Mouse (Mus musculus) cortical plate, adult 2 months (tissue): ENCODE measurements at regions not wholly inside any gene's neighbourhood (a gene's known extent, or its start where the extent isn't known, plus 50 kb on each side); places are given as distances from the start of the nearest gene placed in this dataset.

Experiments used
- CTCF ChIP-seq: fragments of 200-500 bp; IDR thresholded peaks from 2 replicates; pipeline ENCODE4 v1.5.1; 2011; ENCODE audit warnings: mild to moderate bottlenecking, control low read depth, low read length; ENCODE audit not compliant: insufficient read depth; ENCODE audit errors: extremely low read depth
- POLR2A ChIP-seq: fragments of 200-500 bp; IDR thresholded peaks from 2 replicates; pipeline ENCODE4 v1.6.1; 2011; ENCODE audit warnings: mild to moderate bottlenecking, low read length, control low read depth; ENCODE audit not compliant: insufficient read depth; ENCODE audit errors: extremely low read depth

- no peak for TF ChIP-seq CTCF
- TF ChIP-seq POLR2A, result no peak
These were observed 166.9 kb upstream of the Arrdc4 start for GRCm38 (mm10) chr7:68915976-68916375.
